Mouse (Mus musculus): ENCODE measurements at regions not wholly inside any gene's neighbourhood (a gene's known extent, or its start where the extent isn't known, plus 50 kb on each side); places are given as distances from the start of the nearest gene placed in this dataset.

DNA sequence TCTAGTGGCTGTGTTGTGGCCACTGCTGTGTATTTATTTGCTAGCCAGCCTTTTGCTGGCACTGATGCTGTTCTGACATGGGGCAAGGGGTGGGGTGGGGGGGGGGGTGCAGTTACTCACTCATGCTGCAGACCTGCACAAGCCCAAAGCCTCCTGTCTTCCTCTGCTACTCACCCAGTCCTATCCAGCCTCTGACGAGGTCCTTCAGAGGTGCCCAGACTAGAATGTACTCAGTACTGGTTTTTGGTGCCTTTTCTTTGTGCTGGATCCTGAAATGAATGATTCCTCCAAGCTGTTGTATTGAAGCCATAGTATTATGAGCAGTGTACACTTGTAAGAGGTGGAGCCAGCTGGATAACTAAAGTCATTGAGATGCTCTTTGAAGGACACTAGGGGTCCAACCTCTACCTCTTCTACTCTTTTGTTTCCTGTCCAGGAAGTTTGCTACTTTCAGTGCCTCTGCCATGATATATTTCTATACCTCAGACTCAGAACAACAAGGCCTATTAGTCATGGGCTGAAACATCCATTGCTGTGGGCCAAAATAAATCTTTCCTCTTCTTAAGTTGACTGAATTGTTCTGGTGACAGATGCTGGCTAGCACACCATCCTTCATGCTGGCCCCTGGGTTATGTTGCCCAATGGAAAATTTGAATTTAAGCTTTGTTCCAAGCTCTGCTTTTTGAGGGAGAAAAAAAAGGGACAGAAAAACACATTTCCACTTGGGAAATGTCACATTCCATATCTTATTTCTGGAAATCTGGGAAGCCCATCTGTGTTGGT lies 128.1 kb upstream of the Gas1 start:
- Histone ChIP-seq H3K79me2 (ENCODE audit: control insufficient read depth, insufficient read depth) (no peaks in the 10 kb centered on the region), H3K4me3 (no peak overlapping the region), H3K27me3 (ENCODE audit: control insufficient read depth, insufficient read depth, insufficient read length) (no peaks in the 10 kb centered on the region), H3ac (ENCODE audit: control insufficient read depth, insufficient read length) (no peak overlapping the region), H3K36me3 (ENCODE audit: control insufficient read depth, insufficient read depth) (no peaks in the 10 kb centered on the region), H3K4me2 (ENCODE audit: low read depth) (no peak overlapping the region)
- TF ChIP-seq TCF3 (IDR thresholded peaks at IDR 0.05; ENCODE audit: insufficient read length, low read depth), result no peak
- no peak for TF ChIP-seq CEBPB (IDR thresholded peaks at IDR 0.05; ENCODE audit: insufficient read depth, poor library complexity, severe bottlenecking)
- no peak for TF ChIP-seq REST (IDR thresholded peaks at IDR 0.05; ENCODE audit: insufficient read depth, insufficient read length)
- TF ChIP-seq SRF (IDR thresholded peaks at IDR 0.05; ENCODE audit: control insufficient read depth, insufficient read length, low read depth), result no peak
- no peak for TF ChIP-seq MAX (IDR thresholded peaks at IDR 0.05; ENCODE audit: low read depth)
- TF ChIP-seq MYOD1 (IDR thresholded peaks at IDR 0.05; ENCODE audit: control insufficient read depth in 1 of 3, insufficient read length in 2 of 3, low read depth in 2 of 3), result no peak
- no peak for TF ChIP-seq E2F4 (IDR thresholded peaks at IDR 0.05; ENCODE audit: insufficient read depth)
- no peak for TF ChIP-seq MYOG (IDR thresholded peaks at IDR 0.05; ENCODE audit: control insufficient read depth in 1 of 3, insufficient read depth in 1 of 3, insufficient read length in 2 of 3, low read depth in 2 of 3)
- TF ChIP-seq TCF12 (IDR thresholded peaks at IDR 0.05; ENCODE audit: insufficient read depth, poor library complexity, severe bottlenecking), result no peak
- no peak for TF ChIP-seq USF1 (IDR thresholded peaks at IDR 0.05; ENCODE audit: low read depth)
- TF ChIP-seq POLR2A (IDR thresholded peaks at IDR 0.05; ENCODE audit: insufficient read length, low read depth), result no peak
- no peak for TF ChIP-seq POLR2AphosphoS2 (IDR thresholded peaks at IDR 0.05; ENCODE audit: insufficient read length, low read depth)

DNA sequence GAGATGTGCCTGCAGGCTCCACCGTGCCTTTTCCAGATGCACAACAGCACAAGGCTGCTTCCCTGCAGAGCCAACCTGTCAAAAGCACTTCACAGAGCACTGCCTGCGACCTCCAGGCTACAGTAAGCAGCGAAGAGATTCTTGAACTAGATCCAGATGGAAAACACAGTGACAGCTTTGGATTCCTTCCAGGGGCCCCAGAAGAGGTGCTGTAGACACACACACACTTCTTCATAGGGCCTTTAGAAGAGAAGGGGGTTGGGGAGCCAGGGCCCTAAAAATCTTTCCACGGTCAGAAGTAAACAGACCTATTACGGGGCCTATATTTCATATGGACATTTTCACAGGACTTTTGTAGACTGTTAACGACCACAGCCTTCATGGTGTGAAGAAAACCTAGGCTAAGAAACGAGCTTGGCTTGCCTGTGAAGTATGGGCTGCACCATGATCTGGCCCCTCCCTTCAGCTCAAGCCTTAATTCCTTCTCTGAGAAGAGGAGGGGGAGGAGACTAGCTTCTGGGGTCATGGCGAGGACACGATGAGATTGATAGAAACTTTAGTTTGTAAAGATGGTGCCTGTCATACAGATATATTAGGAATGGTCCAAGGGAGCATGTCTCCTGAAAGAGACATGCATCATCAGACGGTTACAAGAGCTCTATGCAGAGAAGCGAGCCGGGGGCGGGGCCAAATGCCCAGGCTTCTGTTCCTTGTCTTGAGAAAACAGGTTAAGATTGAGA lies 131.1 kb upstream of the Gas1 start:
- TF ChIP-seq POLR2A (IDR thresholded peaks at IDR 0.05; ENCODE audit: insufficient read length, low read depth) (no peak), CEBPB (IDR thresholded peaks at IDR 0.05; ENCODE audit: insufficient read depth, poor library complexity, severe bottlenecking) (no peak), REST (IDR thresholded peaks at IDR 0.05; ENCODE audit: insufficient read depth, insufficient read length) (no peak), TCF12 (IDR thresholded peaks at IDR 0.05; ENCODE audit: insufficient read depth, poor library complexity, severe bottlenecking) (no peak), MYOG (IDR thresholded peaks at IDR 0.05; ENCODE audit: control insufficient read depth in 1 of 3, insufficient read depth in 1 of 3, insufficient read length in 2 of 3, low read depth in 2 of 3) (no peak), MYOD1 (IDR thresholded peaks at IDR 0.05; ENCODE audit: control insufficient read depth in 1 of 3, insufficient read length in 2 of 3, low read depth in 2 of 3) (no peak), POLR2AphosphoS2 (IDR thresholded peaks at IDR 0.05; ENCODE audit: insufficient read length, low read depth) (no peak), SRF (IDR thresholded peaks at IDR 0.05; ENCODE audit: control insufficient read depth, insufficient read length, low read depth) (no peak), MAX (IDR thresholded peaks at IDR 0.05; ENCODE audit: low read depth) (no peak), E2F4 (IDR thresholded peaks at IDR 0.05; ENCODE audit: insufficient read depth) (no peak), TCF3 (IDR thresholded peaks at IDR 0.05; ENCODE audit: insufficient read length, low read depth) (no peak), USF1 (IDR thresholded peaks at IDR 0.05; ENCODE audit: low read depth) (no peak)
- Histone ChIP-seq H3K4me3 (no peak overlapping the region), H3K27me3 (ENCODE audit: control insufficient read depth, insufficient read depth, insufficient read length) (no peaks in the 10 kb centered on the region), H3K79me2 (ENCODE audit: control insufficient read depth, insufficient read depth) (no peaks in the 10 kb centered on the region), H3K36me3 (ENCODE audit: control insufficient read depth, insufficient read depth) (no peaks in the 10 kb centered on the region), H3ac (ENCODE audit: control insufficient read depth, insufficient read length) (no peak overlapping the region), H3K4me2 (ENCODE audit: low read depth) (no peak overlapping the region)

- no peak overlapping the region for H3K4me2 ChIP-seq (ENCODE audit: low read depth)
- H3K36me3 ChIP-seq (ENCODE audit: control insufficient read depth, insufficient read depth), result no peaks in the 10 kb centered on the region
- TF ChIP-seq TCF3 (IDR thresholded peaks at IDR 0.05; ENCODE audit: insufficient read length, low read depth), result no peak
- no peak for TF ChIP-seq POLR2A (IDR thresholded peaks at IDR 0.05; ENCODE audit: insufficient read length, low read depth)
- no peak for TF ChIP-seq MYOG (IDR thresholded peaks at IDR 0.05; ENCODE audit: control insufficient read depth in 1 of 3, insufficient read depth in 1 of 3, insufficient read length in 2 of 3, low read depth in 2 of 3)
- no peak for TF ChIP-seq MYOD1 (IDR thresholded peaks at IDR 0.05; ENCODE audit: control insufficient read depth in 1 of 3, insufficient read length in 2 of 3, low read depth in 2 of 3)
- no peak for TF ChIP-seq E2F4 (IDR thresholded peaks at IDR 0.05; ENCODE audit: insufficient read depth)
- no peak for TF ChIP-seq MAX (IDR thresholded peaks at IDR 0.05; ENCODE audit: low read depth)
- no peak for TF ChIP-seq TCF12 (IDR thresholded peaks at IDR 0.05; ENCODE audit: insufficient read depth, poor library complexity, severe bottlenecking)
- TF ChIP-seq SRF (IDR thresholded peaks at IDR 0.05; ENCODE audit: control insufficient read depth, insufficient read length, low read depth), result no peak
- no peak for TF ChIP-seq CEBPB (IDR thresholded peaks at IDR 0.05; ENCODE audit: insufficient read depth, poor library complexity, severe bottlenecking)
- no peak for TF ChIP-seq POLR2AphosphoS2 (IDR thresholded peaks at IDR 0.05; ENCODE audit: insufficient read length, low read depth)
- no peak for TF ChIP-seq USF1 (IDR thresholded peaks at IDR 0.05; ENCODE audit: low read depth)
- TF ChIP-seq REST (IDR thresholded peaks at IDR 0.05; ENCODE audit: insufficient read depth, insufficient read length), result no peak
- H3K79me2 ChIP-seq (ENCODE audit: control insufficient read depth, insufficient read depth), result no peaks in the 10 kb centered on the region
- H3ac ChIP-seq (ENCODE audit: control insufficient read depth, insufficient read length), result no peak overlapping the region
- no peak overlapping the region for H3K4me3 ChIP-seq
- no peaks in the 10 kb centered on the region for H3K27me3 ChIP-seq (ENCODE audit: control insufficient read depth, insufficient read depth, insufficient read length)
These were observed 132.3 kb upstream of the Gas1 start for GRCm38 (mm10) chr13:60309482-60309881.

DNA sequence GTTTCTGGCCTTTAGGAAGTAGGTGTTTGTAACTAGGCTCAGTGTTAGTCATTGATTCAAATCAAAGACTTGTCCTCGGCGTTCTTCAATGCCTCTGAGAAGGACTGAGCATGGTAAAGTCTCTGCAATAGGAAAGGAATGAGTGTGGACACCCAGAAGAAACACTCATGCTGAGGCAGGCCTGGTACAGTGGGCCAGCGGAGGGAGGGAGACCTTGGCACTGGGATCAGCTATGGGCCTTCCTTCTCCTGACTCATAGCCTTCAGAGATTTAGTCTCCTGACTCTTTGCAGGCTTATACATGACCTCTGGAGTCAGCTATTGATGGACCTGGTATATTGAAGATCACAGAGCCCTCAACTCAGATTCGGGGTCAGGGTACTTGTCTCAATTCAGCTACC lies 132.8 kb upstream of the Gas1 start:
- Histone ChIP-seq H3K4me3 (no peak overlapping the region), H3ac (ENCODE audit: control insufficient read depth, insufficient read length) (no peak overlapping the region), H3K27me3 (ENCODE audit: control insufficient read depth, insufficient read depth, insufficient read length) (no peaks in the 10 kb centered on the region), H3K79me2 (ENCODE audit: control insufficient read depth, insufficient read depth) (no peaks in the 10 kb centered on the region), H3K4me2 (ENCODE audit: low read depth) (no peak overlapping the region), H3K36me3 (ENCODE audit: control insufficient read depth, insufficient read depth) (no peaks in the 10 kb centered on the region)
- TF ChIP-seq SRF (IDR thresholded peaks at IDR 0.05; ENCODE audit: control insufficient read depth, insufficient read length, low read depth), result no peak
- no peak for TF ChIP-seq TCF3 (IDR thresholded peaks at IDR 0.05; ENCODE audit: insufficient read length, low read depth)
- no peak for TF ChIP-seq E2F4 (IDR thresholded peaks at IDR 0.05; ENCODE audit: insufficient read depth)
- TF ChIP-seq CEBPB (IDR thresholded peaks at IDR 0.05; ENCODE audit: insufficient read depth, poor library complexity, severe bottlenecking), result no peak
- TF ChIP-seq POLR2A (IDR thresholded peaks at IDR 0.05; ENCODE audit: insufficient read length, low read depth), result no peak
- no peak for TF ChIP-seq USF1 (IDR thresholded peaks at IDR 0.05; ENCODE audit: low read depth)
- no peak for TF ChIP-seq MYOD1 (IDR thresholded peaks at IDR 0.05; ENCODE audit: control insufficient read depth in 1 of 3, insufficient read length in 2 of 3, low read depth in 2 of 3)
- no peak for TF ChIP-seq MYOG (IDR thresholded peaks at IDR 0.05; ENCODE audit: control insufficient read depth in 1 of 3, insufficient read depth in 1 of 3, insufficient read length in 2 of 3, low read depth in 2 of 3)
- TF ChIP-seq REST (IDR thresholded peaks at IDR 0.05; ENCODE audit: insufficient read depth, insufficient read length), result no peak
- no peak for TF ChIP-seq POLR2AphosphoS2 (IDR thresholded peaks at IDR 0.05; ENCODE audit: insufficient read length, low read depth)
- no peak for TF ChIP-seq MAX (IDR thresholded peaks at IDR 0.05; ENCODE audit: low read depth)
- no peak for TF ChIP-seq TCF12 (IDR thresholded peaks at IDR 0.05; ENCODE audit: insufficient read depth, poor library complexity, severe bottlenecking)

Data from myocyte (in vitro differentiated cells).